Mouse (Mus musculus): ENCODE measurements around the gene Ldah.
A peak's percentile ranks its signal among the peaks of the same experiment; 100 is the strongest.

Ldah gene

DNA sequence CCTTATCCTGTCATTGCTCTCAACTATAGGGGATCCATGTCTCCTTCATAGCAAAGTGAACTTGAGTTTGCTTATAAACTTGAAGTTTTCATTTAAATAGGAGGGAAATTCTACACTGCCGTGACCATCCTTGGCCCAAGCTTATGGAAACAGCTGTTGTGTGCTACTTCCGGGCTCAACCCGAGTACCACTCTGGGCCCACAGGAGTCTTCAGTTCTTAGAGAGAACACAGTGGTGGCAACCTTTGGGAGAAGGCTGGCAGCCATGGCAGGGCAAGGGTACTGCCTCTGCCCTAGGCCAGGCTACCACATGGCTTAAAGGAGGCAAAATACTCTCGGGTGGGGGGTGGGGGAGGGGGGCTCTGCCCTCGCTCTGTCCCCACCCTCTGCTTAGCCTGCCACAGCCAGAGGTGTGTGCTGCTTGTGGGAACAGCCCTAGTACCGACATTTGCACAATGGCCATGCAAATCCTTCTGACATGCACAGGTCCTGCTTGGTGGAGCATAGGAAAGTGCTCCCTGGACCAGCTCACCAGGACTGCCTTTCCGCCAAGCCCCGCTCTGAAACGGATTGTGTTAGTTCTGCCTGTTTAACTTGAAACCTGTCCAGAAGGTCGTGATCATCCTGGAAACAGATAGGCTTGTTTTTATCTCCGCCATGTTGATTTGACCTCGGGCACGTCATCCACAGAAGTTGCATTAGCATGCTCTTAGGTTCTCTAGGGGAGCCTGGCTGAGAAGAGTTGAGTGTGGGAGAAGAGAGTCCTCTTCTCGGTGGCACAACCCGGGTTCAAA is 73.5 kb downstream of the Ldah start:
- no peak for DNase-seq (ENCODE audit: low spot score)

DNA sequence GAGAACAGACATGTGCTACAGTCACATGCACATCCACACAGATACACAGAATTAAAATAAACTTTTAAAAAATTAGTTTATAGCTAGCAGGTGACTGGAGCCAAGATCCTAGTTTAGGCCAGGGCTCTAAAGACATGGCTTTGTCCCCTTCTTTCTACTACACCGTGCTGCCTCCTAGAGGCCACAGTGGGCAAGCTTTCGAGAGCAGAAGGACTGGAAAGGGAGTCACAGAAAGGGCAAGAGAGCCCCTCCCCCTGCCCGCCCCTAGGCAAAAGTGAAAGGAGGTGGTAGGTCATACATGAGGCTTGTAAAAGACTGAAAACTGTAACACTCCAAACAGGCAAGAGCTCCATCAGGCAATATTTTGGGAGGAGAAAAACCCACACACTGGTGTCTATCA is 80.1 kb downstream of the Ldah start:
- DNase-seq (ENCODE audit: low spot score): no peak

DNA sequence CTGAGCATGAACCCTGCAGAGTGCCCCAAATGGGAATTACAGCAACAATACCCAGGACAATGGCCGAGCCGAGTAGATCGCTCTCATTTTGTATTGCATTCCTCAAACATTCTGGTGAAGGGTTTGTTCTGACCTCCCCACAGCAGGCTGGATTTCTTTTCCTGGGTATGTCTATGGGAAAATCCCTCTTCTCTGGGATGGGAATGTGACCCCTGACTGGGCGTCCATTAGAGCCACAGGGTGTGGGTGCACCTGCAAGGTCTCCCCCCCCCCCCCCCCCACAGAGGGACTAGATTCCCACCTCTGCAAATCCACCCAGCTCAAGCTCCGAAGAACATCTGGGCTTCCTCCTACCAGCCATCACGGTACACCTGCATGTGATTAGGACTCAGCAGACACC is 81.2 kb downstream of the Ldah start:
- no peak for DNase-seq (ENCODE audit: low spot score)

DNA sequence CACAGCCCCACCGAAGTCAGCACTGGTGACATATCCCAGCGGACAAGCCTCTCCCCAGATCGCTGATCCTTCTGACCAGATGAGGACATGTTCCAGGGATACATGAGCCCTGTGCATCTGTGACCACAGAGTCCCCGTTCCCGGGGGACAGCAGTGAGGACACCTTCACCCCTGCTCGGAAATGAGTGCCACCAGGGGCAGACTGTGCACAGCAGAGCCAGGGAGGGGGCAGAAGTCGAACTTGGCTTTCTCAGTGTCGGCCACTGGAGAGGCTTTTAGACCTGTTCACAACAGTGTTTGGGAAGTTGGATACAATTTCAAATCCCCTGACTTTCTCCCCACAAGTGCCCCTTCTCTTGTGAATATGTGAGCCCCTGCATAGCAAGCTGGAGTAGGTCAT is 81.6 kb downstream of the Ldah start:
- DNase-seq (ENCODE audit: low spot score): no peak

DNA sequence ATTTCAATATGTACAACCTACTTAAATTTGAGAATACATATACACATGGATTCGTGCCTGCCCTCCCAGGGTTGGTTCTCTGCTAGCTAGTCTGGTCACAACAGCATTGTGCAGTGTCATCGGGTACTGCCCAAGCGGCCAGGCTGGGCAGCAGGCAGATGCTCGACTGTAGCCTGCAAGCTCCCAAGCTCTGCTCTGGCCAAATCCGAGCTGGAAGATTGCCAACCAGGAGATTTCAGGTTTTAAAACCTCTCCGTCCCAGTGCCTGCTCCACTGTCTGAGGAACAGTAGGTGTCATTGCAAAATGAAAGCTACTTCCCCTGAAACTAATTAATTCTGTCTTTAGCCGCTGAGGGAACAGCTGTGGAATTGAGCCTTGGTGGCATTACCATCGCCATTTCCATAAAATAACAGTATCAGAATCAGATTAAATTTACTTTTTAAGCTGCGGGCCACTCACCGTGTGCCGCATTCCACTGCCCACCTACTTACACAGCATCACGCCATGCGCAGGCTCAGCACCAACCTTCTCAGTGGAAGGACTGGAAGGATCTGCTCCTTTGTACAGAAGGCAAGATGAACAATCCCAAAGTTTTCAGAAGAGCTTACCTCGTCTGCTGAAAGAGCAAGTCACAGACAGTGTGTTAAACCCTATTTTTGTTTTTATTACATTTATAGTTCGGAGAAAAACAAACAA is 83.4 kb downstream of the Ldah start:
- DNase-seq (ENCODE audit: low spot score): no peak

DNA sequence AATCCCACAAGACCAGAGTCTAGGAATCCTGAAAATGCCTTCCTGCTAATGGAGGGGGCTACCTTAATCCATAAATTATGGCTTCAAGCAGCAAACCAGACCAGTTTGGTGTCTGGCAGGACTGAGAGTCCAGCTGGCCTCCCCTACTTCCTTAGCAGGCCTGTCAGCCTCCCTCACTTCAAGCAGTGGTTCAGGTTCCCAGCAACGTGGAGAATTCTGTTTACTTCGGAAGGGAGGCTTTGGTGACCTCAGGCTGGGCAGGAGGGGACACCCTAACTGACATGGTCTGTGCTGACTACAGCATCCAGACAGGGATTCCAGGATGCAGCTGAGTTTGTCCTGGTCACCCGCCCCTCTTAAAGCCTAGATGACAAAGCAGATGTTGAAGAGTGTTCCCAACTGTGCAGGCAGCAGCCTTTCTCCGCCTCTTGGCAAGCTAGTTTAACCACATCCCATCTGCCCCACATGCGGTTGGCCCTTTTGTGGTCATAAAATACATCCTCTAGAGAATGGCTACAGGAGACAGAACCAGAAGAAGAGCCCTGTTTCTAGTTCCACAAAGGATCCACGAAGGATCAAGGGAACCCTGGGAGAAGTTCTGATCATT is 87.5 kb downstream of the Ldah start:
- DNase-seq (ENCODE audit: low spot score): no peak

DNA sequence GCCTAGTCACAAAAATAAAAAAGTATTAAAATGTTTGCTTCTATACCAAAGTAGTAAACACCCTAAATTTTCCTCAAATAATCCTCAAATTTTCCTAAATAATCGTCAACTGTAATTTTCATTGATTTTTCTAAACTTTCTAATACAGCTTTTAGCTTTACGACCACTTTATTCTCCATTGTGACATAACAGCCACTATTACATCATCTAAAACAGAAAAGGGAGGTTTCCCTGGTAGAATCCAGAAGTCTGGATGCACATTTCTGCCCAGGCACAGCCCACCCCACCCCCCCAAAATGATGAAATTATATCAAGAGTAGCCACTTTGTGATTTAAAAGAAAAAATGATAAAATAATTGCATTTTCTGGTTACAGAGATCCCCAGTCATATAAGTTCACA is 88.2 kb downstream of the Ldah start:
- DNase-seq (ENCODE audit: low spot score): no peak

DNA sequence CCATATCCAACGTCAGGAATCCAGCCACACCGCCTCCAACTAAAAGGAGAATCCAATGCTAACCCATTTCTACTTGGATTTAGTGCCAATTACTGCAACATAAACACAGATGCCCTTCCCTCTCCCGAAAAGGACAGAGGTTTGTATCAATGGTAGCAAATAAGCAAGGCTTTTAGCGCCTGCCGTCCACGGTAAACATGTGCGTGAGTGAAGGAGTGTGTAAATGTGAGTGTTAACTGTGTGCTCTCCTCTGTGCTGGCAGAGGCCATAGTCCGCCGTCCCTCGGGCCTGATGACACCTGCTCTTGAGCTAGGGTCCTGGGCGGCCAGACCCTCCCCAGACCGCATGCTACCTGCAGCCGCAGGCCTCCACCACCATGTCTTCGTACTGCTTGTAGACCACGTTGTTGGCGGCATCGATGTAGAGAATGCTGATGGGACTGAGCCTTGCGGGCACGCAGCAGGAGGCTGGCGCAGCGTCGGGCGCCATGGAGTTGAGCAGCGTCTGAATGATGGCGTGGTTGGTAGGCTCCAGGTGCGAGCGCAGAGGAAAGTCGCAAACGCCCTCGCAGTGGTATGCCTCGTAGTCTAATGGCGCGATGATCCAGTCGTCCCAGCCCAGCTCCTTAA is 89.8 kb downstream of the Ldah start:
- DNase-seq (ENCODE audit: low spot score): no peak

DNA sequence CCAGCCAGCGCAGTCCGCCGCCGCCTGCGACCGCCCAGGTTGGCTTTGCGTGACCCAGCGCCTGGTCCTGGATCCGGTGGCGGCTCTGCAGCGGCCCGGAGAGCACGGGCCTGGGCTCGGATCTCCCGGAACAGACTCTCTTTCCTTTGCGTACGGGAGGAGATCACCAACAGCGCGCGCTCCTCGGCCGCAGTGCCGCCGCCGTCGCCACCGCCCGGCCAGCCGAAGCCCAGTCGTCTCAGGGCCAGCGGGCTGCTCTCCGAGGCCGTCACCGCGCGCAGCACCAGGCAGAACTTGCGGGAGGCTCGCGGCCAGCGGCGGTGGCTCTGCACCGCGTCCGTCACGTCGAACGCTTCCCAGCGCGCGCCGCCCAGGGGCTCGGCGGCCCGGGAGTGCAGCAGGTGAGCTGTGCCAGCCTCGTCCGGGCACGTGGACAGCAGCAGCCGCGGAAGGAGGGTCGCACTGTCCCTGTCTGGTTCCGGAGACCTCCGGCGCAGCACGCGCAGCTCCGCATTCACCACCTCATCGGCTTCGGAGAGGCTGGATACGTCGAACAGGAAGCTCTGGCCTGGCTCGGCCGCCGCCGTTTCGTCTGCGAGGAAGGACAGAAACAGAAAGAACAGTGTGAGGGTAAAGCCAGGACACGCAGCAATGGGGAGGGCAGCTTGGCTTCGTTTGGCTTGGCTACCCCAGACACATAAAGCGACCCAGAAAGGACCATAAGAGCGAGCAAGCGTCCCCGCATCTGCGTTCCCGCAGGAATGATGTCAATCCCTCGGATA is 90.6 kb downstream of the Ldah start:
- peak; percentile 28 for DNase-seq (ENCODE audit: low spot score)

DNA sequence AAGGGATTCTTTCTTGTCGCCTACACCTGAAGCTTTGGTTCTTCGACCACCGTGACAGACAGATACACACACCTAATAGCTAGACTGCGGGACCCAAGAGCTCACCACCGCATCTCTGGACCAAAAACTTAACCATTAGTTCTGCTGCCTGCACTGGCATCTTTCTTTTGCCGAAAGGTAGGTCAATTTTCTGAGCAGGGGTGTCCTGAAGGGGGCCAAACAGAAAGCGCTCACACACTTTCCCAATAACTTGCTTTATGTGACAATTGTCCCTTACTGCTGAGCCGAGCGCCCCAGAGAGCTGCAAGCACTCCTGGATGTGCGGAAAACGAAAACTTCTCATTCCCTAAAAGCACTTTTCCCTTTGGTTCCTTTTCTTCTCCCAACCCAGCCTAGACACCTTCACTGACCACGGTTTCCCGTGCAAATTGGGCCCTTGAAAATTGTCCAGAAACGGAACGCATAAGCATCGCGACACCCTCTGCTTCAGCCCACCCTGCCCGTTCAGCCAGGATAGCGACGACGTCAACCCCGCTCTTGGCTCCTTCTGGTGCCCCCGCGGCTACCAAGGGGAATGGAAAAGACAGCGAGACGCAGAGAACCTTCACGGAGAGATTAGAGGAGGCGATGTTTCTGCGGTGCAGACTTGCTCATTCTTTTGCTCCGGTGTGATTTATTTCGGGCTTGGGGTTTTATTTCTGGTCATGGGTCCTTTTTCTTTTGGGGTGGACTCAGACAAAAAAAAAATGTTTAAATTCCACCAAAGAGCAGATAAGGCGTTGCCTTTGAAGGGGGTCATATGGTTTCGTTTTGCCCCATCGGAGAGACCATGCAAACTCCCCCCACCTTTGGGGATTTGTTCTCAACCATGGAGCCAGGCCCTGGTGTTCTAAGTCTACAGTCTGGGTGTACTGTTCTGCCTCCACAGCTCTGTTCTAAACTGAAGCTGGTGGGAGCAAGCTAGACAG is 91.5 kb downstream of the Ldah start:
- peak; percentile 41 for DNase-seq (ENCODE audit: low spot score)

DNA sequence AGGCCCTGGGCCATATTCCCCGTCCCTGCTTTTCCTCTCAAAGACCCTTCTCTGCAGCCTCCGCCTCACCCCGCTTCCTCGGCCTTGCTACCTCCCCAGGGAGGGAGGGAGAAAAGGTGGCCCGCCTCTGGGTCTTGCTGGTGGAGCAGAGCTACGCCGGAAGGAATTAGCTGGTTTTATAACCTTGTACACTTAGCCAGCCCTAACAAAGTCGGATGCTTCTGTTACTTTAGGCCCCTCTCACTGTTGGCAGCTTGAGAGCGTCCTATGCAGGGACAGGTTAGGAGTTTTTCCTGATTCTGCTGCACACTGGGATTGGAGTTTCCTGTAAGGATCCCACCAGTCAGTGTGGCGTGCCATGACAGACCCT is 92.2 kb downstream of the Ldah start:
- DNase-seq (ENCODE audit: low spot score): peak; percentile 42

DNA sequence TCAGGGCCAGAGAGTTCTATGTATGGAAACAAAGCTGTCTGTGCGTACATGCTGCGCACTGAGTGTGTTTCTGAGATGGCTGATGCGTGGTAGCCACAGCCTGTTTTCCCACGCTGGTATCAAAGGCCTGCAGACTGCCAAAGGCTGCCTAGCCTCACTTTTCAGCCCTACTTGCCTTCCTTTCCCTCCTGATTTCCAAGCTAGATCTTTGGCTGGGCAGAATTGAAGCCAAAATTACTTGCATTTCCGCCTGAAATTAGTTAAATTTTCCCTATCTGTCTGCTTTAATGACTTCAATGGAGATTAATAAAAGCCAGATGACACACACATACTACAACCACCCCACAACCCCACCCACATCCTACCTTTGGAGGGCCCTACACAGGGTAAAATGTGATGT is 92.6 kb downstream of the Ldah start:
- no peak for DNase-seq (ENCODE audit: low spot score)

DNA sequence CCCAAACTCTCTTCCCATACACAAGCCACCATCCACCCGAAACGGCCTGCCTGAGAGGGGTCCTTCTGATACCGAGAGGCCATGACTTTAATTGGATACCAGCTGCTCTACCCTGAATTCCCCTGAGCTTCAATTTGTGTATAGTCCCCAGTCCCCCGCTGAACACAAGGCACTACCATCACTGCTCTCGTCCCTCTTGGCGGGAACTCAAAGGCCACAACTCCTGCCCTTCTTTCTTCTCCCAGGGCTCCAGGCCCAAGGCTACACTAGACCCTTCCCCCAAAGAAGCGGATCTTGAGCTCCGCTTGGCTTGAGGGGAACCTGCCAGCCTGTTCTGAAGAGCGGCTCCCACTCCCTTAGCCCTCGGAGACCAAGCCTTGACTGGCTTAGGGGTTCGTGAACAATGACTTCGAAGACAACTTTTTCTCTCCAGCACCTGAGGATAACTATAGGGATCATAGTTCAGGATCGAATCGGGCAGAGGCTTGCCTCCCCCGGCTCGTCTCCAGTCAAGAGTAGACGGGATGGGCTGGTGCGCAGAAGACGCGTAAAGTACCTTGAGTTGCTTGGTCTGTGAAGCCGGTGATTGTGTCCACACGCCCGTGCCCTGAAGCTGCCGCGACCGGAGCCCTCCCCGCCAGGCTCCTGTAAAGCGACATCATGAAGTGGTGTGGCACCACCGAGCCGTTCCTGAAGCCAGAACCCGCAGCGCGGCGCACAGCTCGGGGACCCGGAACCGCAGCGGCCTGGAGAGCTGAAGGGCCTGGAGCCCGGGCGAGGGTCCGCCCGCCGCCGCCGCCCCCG is 93.3 kb downstream of the Ldah start:
- DNase-seq (ENCODE audit: low spot score): peak; percentile 43

DNA sequence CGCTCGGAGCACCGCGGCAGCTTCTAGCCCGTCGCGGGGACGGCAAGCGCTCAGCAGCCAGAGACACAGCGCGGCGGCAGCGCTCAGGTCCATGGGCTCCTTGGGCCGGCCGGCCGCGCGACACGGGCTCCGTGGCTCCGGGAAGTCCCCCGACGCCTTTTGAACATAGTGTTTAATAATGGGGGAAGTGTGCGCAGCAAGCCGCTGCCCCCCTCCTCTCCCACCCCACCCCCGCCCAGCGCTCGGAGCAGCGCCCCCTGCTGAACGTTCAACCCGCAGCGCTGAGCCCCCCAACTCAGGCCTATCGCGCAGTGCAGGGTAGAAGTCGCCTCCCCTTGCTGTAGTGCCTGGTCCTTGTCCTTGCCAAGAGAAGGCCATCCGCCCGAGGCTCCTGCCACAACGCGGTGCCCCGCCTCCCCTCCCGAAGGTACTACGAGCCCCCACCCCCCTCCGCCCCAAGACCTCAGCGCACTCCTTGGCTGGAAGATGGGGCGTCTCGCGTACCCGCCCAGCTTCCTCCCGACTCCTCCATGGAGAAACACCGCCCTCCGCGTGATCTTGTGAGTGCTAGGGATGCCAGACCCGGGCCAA is 94.0 kb downstream of the Ldah start, which contains the start of gene Gdf7:
Gdf7 (minus strand) TSS at position 114 of the 591 bp plus-strand sequence.
- peak; percentile 47 for DNase-seq (ENCODE audit: low spot score)

DNA sequence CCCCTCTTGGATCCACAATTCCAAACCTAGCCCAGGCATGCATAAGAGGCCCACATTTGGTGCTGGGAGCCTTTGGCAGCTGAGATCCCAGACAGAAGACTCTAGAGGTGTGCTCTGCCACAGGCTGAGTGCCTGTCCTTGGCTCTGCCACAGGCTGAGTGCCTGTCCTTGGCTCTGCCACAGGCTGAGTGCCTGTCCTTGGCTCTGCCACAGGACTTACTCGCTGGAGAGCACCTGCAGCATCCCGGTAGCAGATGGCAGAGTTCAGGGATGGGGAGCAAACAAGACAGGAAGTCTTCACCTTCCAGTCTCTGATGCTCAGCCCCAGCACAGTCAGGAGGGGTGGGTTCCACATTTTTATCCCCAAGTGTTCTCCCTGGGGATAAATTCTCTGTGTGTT is 97.4 kb downstream of the Ldah start:
- DNase-seq (ENCODE audit: low spot score): no peak

DNA sequence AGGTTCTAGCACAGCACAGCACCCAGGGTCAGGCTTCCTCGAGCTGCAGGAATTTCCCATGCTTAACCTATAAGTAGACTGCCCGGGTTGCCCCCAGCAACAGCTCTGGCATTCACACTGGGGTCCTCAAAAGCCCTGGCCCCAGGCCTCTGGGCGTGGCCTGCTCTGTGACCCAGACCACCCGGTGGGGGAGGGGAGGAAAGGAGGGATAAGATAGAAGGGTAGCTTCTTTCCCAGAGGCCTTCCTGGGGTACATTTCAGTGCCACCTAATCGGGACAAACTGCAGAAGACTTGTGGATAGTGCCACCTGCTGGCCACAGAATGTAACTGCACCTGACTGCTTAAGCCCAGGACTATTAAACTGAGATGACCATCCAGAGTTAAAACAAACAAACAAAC is 98.5 kb downstream of the Ldah start:
- peak; percentile 90 for DNase-seq (ENCODE audit: low spot score)

DNA sequence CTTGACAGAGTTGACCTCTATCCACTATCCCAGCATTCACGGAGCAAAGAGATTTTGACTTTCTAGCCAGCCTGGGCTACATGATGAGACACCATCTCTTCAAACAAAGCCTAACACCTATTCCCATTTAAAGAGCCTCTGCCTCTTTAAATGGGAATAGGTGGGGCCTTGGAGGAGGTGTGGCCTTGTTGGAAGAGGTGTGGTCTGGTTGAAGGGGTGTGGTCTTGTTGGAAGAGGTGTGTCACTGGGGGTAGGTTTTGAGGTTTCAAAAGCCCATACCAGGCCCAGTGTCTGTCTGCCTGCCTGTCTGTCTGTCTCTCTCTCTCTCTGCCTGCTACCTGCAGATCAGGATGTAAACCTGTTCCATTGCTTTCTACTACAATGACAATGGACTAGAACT is 99.0 kb downstream of the Ldah start:
- no peak for DNase-seq (ENCODE audit: low spot score)

DNA sequence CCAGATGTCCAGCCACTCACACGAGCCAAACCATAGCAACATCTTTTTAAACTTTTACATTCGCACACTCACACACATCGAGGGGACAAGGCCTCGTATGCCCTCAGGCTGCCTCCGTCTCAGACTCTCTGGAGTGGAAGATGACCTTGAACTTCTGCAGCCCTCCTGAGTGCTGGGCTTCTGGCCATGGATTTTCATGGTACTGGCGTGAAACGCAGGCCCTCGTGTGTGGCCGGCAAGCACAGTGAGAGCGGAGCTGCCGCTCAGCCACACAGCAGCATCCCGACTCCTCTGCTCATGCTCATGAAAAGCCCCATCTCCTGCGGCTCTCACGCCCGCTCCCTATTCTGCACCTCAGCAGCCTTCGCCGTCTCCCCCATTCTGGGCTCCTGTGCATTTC is 103.1 kb downstream of the Ldah start:
- no peak for DNase-seq (ENCODE audit: low spot score)

DNA sequence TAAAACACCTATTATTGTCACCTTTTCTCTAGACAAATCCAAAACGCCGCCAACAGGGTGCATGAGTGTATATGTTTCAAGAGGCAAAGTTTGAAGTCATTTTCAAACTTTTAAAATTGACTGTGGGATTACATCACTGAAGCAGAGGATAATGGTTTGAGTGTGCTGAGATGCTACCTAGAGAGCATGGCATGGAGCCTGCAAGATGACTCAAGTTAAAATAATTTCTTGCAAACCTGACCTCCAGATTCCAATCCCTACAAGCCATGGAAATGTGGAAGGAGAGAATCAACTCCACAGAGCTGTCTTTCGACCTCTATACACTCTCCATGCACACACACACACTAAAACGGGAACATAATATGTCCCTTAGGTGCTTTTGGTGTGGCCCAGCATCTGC is 104.4 kb downstream of the Ldah start:
- no peak for DNase-seq (ENCODE audit: low spot score)

All from embryo, embryonic 10.5 days (tissue).